Mouse (Mus musculus) testis, adult 2 months (tissue): ENCODE results near the gene Ksr1. TPM values are rescaled to one million over a fixed set of nuclear protein-coding genes. Genes with fewer than 3 reads are reported as not detected.

Experiments
- H3K27ac ChIP-seq: fragments of 200-500 bp; 2 replicates; pipeline ENCODE4 v1.5.1; 2012; ENCODE audit warnings: low read depth, low read length; ENCODE audit not compliant: control insufficient read depth, insufficient read depth
- H3K27me3 ChIP-seq: fragments of 200-500 bp; 2 replicates; pipeline ENCODE4 v1.6.1; 2012; ENCODE audit warnings: mild to moderate bottlenecking, low read length, moderate library complexity; ENCODE audit not compliant: control insufficient read depth, insufficient read depth
- H3K36me3 ChIP-seq: fragments of 200-500 bp; 2 replicates; pipeline ENCODE4 v1.6.1; 2012; ENCODE audit warnings: mild to moderate bottlenecking, low read length; ENCODE audit not compliant: control insufficient read depth, insufficient read depth
- H3K4me1 ChIP-seq: fragments of 200-500 bp; 2 replicates; pipeline ENCODE4 v1.6.1; 2012; ENCODE audit warnings: low read length; ENCODE audit not compliant: control insufficient read depth, insufficient read depth
- H3K4me3 ChIP-seq: fragments of 200-500 bp; 2 replicates; pipeline ENCODE4 v1.5.1; 2012; ENCODE audit warnings: low read depth, mild to moderate bottlenecking, low read length, moderate library complexity, mixed read lengths; ENCODE audit not compliant: control insufficient read depth
- CTCF ChIP-seq: fragments of 200-500 bp; IDR thresholded peaks from 2 replicates; pipeline ENCODE4 v1.5.1; 2012; ENCODE audit warnings: low read depth, mild to moderate bottlenecking, inconsistent platforms, low read length, moderate library complexity; ENCODE audit not compliant: control insufficient read depth, insufficient read depth, insufficient replicate concordance
- POLR2A ChIP-seq: fragments of 200-500 bp; IDR thresholded peaks from 2 replicates; pipeline ENCODE4 v1.6.1; 2012; ENCODE audit warnings: low read depth, mild to moderate bottlenecking, inconsistent platforms, low read length, moderate library complexity; ENCODE audit not compliant: control insufficient read depth
- polyA plus RNA-seq: library from polyadenylated mRNA; depleted of rRNA; stranded (reverse); fragments of >200 nt; gene quantifications from 2 replicates; pipeline ENCODE4 v1.2.3, GENCODE M21; 2012

Ksr1 gene
- polyA plus RNA-seq, 1 experiment = 6.7 TPM

GRCm38 (mm10) chr11:79066191-79066530 lies 80.0 kb downstream of the Ksr1 start:
- Histone ChIP-seq H3K27ac (no peak overlapping the region), H3K4me1 (no peaks in the 10 kb centered on the region), H3K27me3 (no peaks in the 10 kb centered on the region), H3K4me3 (no peak overlapping the region), H3K36me3 (no peaks in the 10 kb centered on the region)
- TF ChIP-seq CTCF = no peak
- TF ChIP-seq POLR2A = no peak

GRCm38 (mm10) chr11:79065463-79066190 lies 80.6 kb downstream of the Ksr1 start:
- no peak overlapping the region for H3K27ac ChIP-seq
- no peaks in the 10 kb centered on the region for H3K36me3 ChIP-seq
- TF ChIP-seq CTCF (no peak), POLR2A (no peak)
- H3K27me3 ChIP-seq = no peaks in the 10 kb centered on the region
- no peak overlapping the region for H3K4me3 ChIP-seq
- H3K4me1 ChIP-seq = no peaks in the 10 kb centered on the region

- Histone ChIP-seq H3K4me3 (no peak overlapping the region), H3K27me3 (no peaks in the 10 kb centered on the region), H3K27ac (no peak overlapping the region), H3K4me1 (0 out of 2 replicates have a peak, but pooled peaks cover 2% of the 10 kb centered on the region), H3K36me3 (no peaks in the 10 kb centered on the region)
- no peak for TF ChIP-seq POLR2A
- TF ChIP-seq CTCF = no peak
Observed at GRCm38 (mm10) chr11:79064311-79064710, 81.9 kb downstream of the Ksr1 start.

GRCm38 (mm10) chr11:79063616-79064015 lies 82.6 kb downstream of the Ksr1 start:
- 0 out of 2 replicates have a peak, but pooled peaks cover 2% of the 10 kb centered on the region for H3K4me1 ChIP-seq
- H3K36me3 ChIP-seq = no peaks in the 10 kb centered on the region
- no peak overlapping the region for H3K27ac ChIP-seq
- no peaks in the 10 kb centered on the region for H3K27me3 ChIP-seq
- no peak overlapping the region for H3K4me3 ChIP-seq
- TF ChIP-seq CTCF = no peak
- TF ChIP-seq POLR2A = no peak

GRCm38 (mm10) chr11:79062897-79063296 lies 83.3 kb downstream of the Ksr1 start:
- no peaks in the 10 kb centered on the region for H3K27me3 ChIP-seq
- H3K4me1 ChIP-seq = 0 out of 2 replicates have a peak, but pooled peaks cover 2% of the 10 kb centered on the region
- no peak overlapping the region for H3K4me3 ChIP-seq
- no peak overlapping the region for H3K27ac ChIP-seq
- H3K36me3 ChIP-seq = no peaks in the 10 kb centered on the region
- TF ChIP-seq POLR2A (no peak), CTCF (no peak)

GRCm38 (mm10) chr11:79061839-79062238 lies 84.4 kb downstream of the Ksr1 start:
- Histone ChIP-seq H3K4me3 (no peak overlapping the region), H3K4me1 (peaks cover 2% of the 10 kb centered on the region; the same call in 1 of the 2 replicates), H3K36me3 (no peaks in the 10 kb centered on the region), H3K27me3 (no peaks in the 10 kb centered on the region), H3K27ac (no peak overlapping the region)
- TF ChIP-seq POLR2A (no peak), CTCF (no peak)

- no peaks in the 10 kb centered on the region for H3K36me3 ChIP-seq
- TF ChIP-seq POLR2A (no peak), CTCF (no peak)
- H3K4me1 ChIP-seq = peaks cover 2% of the 10 kb centered on the region; the same call in 1 of the 2 replicates
- H3K27me3 ChIP-seq = no peaks in the 10 kb centered on the region
- no peak overlapping the region for H3K4me3 ChIP-seq
- no peak overlapping the region for H3K27ac ChIP-seq
Observed at GRCm38 (mm10) chr11:79059850-79060249, 86.4 kb downstream of the Ksr1 start.
